Mouse (Mus musculus) liver, embryonic 12.5 days (tissue): Measurements from ENCODE around the gene Olfr1462. TPM values are rescaled to one million over a fixed set of nuclear protein-coding genes. Genes with fewer than 3 reads are reported as not detected.

Experiments
- ATAC-seq: fragments of 200-750 bp; cut with Nextera tagmentation; 2 replicates; pipeline ENCODE4 v1.8.0; 2017; ENCODE audit warnings: moderate number of reproducible peaks, mild to moderate bottlenecking, moderate library complexity
- H3K27ac ChIP-seq: fragments of 300-500 bp; sonication (generic); 2 replicates; pipeline ENCODE4 v1.5.1; 2016; ENCODE audit warnings: mild to moderate bottlenecking
- H3K27me3 ChIP-seq: fragments of 300-500 bp; sonication (generic); replicated peaks from 2 replicates; pipeline ENCODE4 v1.6.1; 2016; ENCODE audit warnings: mild to moderate bottlenecking, moderate library complexity
- H3K36me3 ChIP-seq: fragments of 300-500 bp; sonication (generic); 2 replicates; pipeline ENCODE4 v1.6.1; 2016; ENCODE audit warnings: mild to moderate bottlenecking, moderate library complexity
- H3K4me1 ChIP-seq: fragments of 300-500 bp; sonication (generic); 2 replicates; pipeline ENCODE4 v1.6.1; 2016
- H3K4me2 ChIP-seq: fragments of 300-500 bp; sonication (generic); 2 replicates; pipeline ENCODE4 v1.6.1; 2016; ENCODE audit warnings: mild to moderate bottlenecking, moderate library complexity
- H3K4me3 ChIP-seq: fragments of 300-500 bp; sonication (generic); 2 replicates; pipeline ENCODE4 v1.5.1; 2016; ENCODE audit warnings: mild to moderate bottlenecking, moderate library complexity
- H3K9ac ChIP-seq: fragments of 300-500 bp; sonication (generic); 2 replicates; pipeline ENCODE4 v1.6.1; 2016; ENCODE audit warnings: mild to moderate bottlenecking, moderate library complexity
- H3K9me3 ChIP-seq: fragments of 300-500 bp; sonication (generic); replicated peaks from 2 replicates; pipeline ENCODE4 v1.6.1; 2016; ENCODE audit warnings: mild to moderate bottlenecking, moderate library complexity
- WGBS: fragments of 180-500 bp; shearing (Covaris S2); methylation state at CpG from one replicate; pipeline ENCODE4 v1.1.7; 2016; ENCODE audit not compliant: insufficient replicate concordance; 5-methylcytosine and 5-hydroxymethylcytosine counted together
- polyA plus RNA-seq: library from polyadenylated mRNA; unstranded; fragments of >200 nt; fragmentation: Nextera tagmentation; extraction: Ambion mirVana; gene quantifications from 2 replicates; pipeline ENCODE4 v1.2.1, GENCODE M21; 2016

The Olfr1462 gene
- polyA plus RNA-seq, result not detected in 2 replicates

- WGBS, result 65% methylated on average over 1 of the region's 1 CpGs
Observed at GRCm38 (mm10) chr19:13185434-13185833, at the start of gene Olfr1462. Gene Olfr1462 (plus strand): TSS chr19:13185734.

GRCm38 (mm10) chr19:13149449-13149848, 36.1 kb upstream of the Olfr1462 start, which contains the start of gene Olfr1459:
Gene Olfr1459 (minus strand): TSS chr19:13149549.
- Histone ChIP-seq H3K27me3 (no peaks in the 10 kb centered on the region), H3K4me2 (no peak within 1 kb of the TSS), H3K4me3 (no peak within 1 kb of the TSS), H3K9ac (no peak within 1 kb of the TSS), H3K9me3 (0 out of 2 replicates have a peak, but pooled peaks cover 4% of the 10 kb centered on the region), H3K27ac (no peak within 1 kb of the TSS), H3K4me1 (no peaks in the 10 kb centered on the region), H3K36me3 (no peaks in the 10 kb centered on the region)
- WGBS, result 54% methylated on average over 1 of the region's 1 CpGs
- ATAC-seq, result no peak

More at GRCm38 (mm10) chr19:13185434-13185833, at the start of gene Olfr1462:
- H3K36me3 ChIP-seq, result no peaks in the 10 kb centered on the region
- no peak within 1 kb of the TSS for H3K27ac ChIP-seq
- no peak within 1 kb of the TSS for H3K4me2 ChIP-seq
- H3K4me3 ChIP-seq, result no peak within 1 kb of the TSS
- H3K9me3 ChIP-seq, result peaks cover 3% of the 10 kb centered on the region; the same call in 1 of the 2 replicates
- H3K9ac ChIP-seq, result no peak within 1 kb of the TSS
- H3K27me3 ChIP-seq, result no peaks in the 10 kb centered on the region
- H3K4me1 ChIP-seq, result no peaks in the 10 kb centered on the region
- ATAC-seq, result no peak

- Histone ChIP-seq H3K4me1 (no peaks in the 10 kb centered on the region), H3K27ac (no peak within 1 kb of the TSS), H3K9me3 (no peaks in the 10 kb centered on the region), H3K27me3 (no peaks in the 10 kb centered on the region), H3K4me2 (no peak within 1 kb of the TSS), H3K9ac (no peak within 1 kb of the TSS), H3K4me3 (no peak within 1 kb of the TSS), H3K36me3 (no peaks in the 10 kb centered on the region)
- 24% methylated on average over 1 of the region's 1 CpGs for WGBS
- ATAC-seq, result no peak
Observed at GRCm38 (mm10) chr19:13162700-13163099, 22.8 kb upstream of the Olfr1462 start, which contains the start of gene Olfr1461. Gene Olfr1461 (plus strand): TSS chr19:13163000.

- Histone ChIP-seq H3K27ac (no peak overlapping the region), H3K4me1 (no peaks in the 10 kb centered on the region), H3K36me3 (no peaks in the 10 kb centered on the region), H3K4me3 (no peak overlapping the region), H3K9ac (no peak overlapping the region), H3K27me3 (no peaks in the 10 kb centered on the region), H3K9me3 (0 out of 2 replicates have a peak, but pooled peaks cover 4% of the 10 kb centered on the region), H3K4me2 (no peak overlapping the region)
- 80% methylated on average over 11 of the region's 11 CpGs for WGBS
- no peak for ATAC-seq
Observed at GRCm38 (mm10) chr19:13221666-13222065, 36.1 kb downstream of the Olfr1462 start.

GRCm38 (mm10) chr19:13231028-13231427, 45.5 kb downstream of the Olfr1462 start, which contains the start of gene Olfr1463:
Gene Olfr1463 (plus strand): TSS chr19:13231328.
- no peak within 1 kb of the TSS for H3K9ac ChIP-seq
- H3K4me2 ChIP-seq, result no peak within 1 kb of the TSS
- no peak within 1 kb of the TSS for H3K27ac ChIP-seq
- H3K36me3 ChIP-seq, result no peaks in the 10 kb centered on the region
- H3K9me3 ChIP-seq, result no peaks in the 10 kb centered on the region
- no peak for ATAC-seq
- H3K27me3 ChIP-seq, result no peaks in the 10 kb centered on the region
- no peak within 1 kb of the TSS for H3K4me3 ChIP-seq
- no peaks in the 10 kb centered on the region for H3K4me1 ChIP-seq

Other genes starting within 250 kb of the Olfr1462 start
- gene Olfr1450, start 235.5 kb upstream of the Olfr1462 start, polyA plus RNA-seq, result not detected in 2 replicates
- not detected in 2 replicates for gene Olfr1451, start 190.7 kb upstream of the Olfr1462 start, polyA plus RNA-seq
- not detected in 2 replicates for gene Olfr1453, start 157.4 kb upstream of the Olfr1462 start, polyA plus RNA-seq
- gene Olfr1454, start 125.1 kb upstream of the Olfr1462 start, polyA plus RNA-seq, result not detected in 2 replicates
- not detected in 2 replicates for gene Olfr1457, start 87.8 kb upstream of the Olfr1462 start, polyA plus RNA-seq
- gene Olfr1458, start 79.0 kb upstream of the Olfr1462 start, polyA plus RNA-seq, result not detected in 2 replicates
- gene Olfr1459, start 36.2 kb upstream of the Olfr1462 start, polyA plus RNA-seq, result not detected in 2 replicates
- gene Olfr1461, start 22.7 kb upstream of the Olfr1462 start, polyA plus RNA-seq, result not detected in 2 replicates
- gene Olfr1463, start 45.6 kb downstream of the Olfr1462 start, polyA plus RNA-seq, result not detected in 2 replicates
- gene Olfr1465, start 129.8 kb downstream of the Olfr1462 start, polyA plus RNA-seq, result not detected in 2 replicates
- gene Olfr1466, start 153.1 kb downstream of the Olfr1462 start, polyA plus RNA-seq, result not detected in 2 replicates
- not detected in 2 replicates for gene Olfr1467, start 176.5 kb downstream of the Olfr1462 start, polyA plus RNA-seq
- gene Olfr1469, start 222.1 kb downstream of the Olfr1462 start, polyA plus RNA-seq, result not detected in 2 replicates